Mouse (Mus musculus) midbrain, embryonic 14.5 days (tissue): ENCODE results near the gene Akr1c6. TPM values are rescaled to one million over a fixed set of nuclear protein-coding genes. Genes with fewer than 3 reads are reported as not detected.
"Not testable (repeated sequence)": the region's sequence is repeated elsewhere in the genome, so short reads cannot be mapped to it uniquely, and the experiment has no call there.

Source experiments
- ATAC-seq: fragments of 200-750 bp; cut with Nextera tagmentation; 2 replicates; pipeline ENCODE4 v1.8.0; 2017; ENCODE audit warnings: moderate number of reproducible peaks, moderate library complexity; ENCODE audit not compliant: low FRiP score, low TSS enrichment
- DNase-seq: peaks from one replicate; pipeline ENCODE4 v3.0.0-alpha.2; 2015
- H3K27ac ChIP-seq: fragments of 300-500 bp; sonication (generic); replicated peaks from 2 replicates; pipeline ENCODE4 v1.5.1; 2014; ENCODE audit warnings: mild to moderate bottlenecking, low read depth, low read length, moderate library complexity
- H3K27me3 ChIP-seq: fragments of 300-500 bp; sonication (generic); 2 replicates; pipeline ENCODE4 v1.6.1; 2014; ENCODE audit warnings: low read length, control low read depth, mixed read lengths; ENCODE audit not compliant: control insufficient read depth, insufficient read depth
- H3K36me3 ChIP-seq: fragments of 300-500 bp; sonication (generic); 2 replicates; pipeline ENCODE4 v1.6.1; 2014; ENCODE audit warnings: low read length, control low read depth; ENCODE audit not compliant: control insufficient read depth, insufficient read depth
- H3K4me1 ChIP-seq: fragments of 300-500 bp; sonication (generic); 2 replicates; pipeline ENCODE4 v1.6.1; 2014; ENCODE audit warnings: mild to moderate bottlenecking, antibody characterized with exemption, low read length, control low read depth; ENCODE audit not compliant: control insufficient read depth, insufficient read depth
- H3K4me2 ChIP-seq: fragments of 300-500 bp; sonication (generic); 2 replicates; pipeline ENCODE4 v1.6.1; 2014; ENCODE audit warnings: mild to moderate bottlenecking, low read length, moderate library complexity
- H3K4me3 ChIP-seq: fragments of 300-500 bp; sonication (generic); replicated peaks from 2 replicates; pipeline ENCODE4 v1.5.1; 2014; ENCODE audit warnings: low read depth, low read length
- H3K9ac ChIP-seq: fragments of 300-500 bp; sonication (generic); replicated peaks from 2 replicates; pipeline ENCODE4 v1.6.1; 2014; ENCODE audit warnings: mild to moderate bottlenecking, low read length, moderate library complexity
- H3K9me3 ChIP-seq: fragments of 300-500 bp; sonication (generic); 2 replicates; pipeline ENCODE4 v1.6.1; 2016; ENCODE audit warnings: low read length, control low read depth, mixed read lengths; ENCODE audit not compliant: control insufficient read depth
- WGBS: fragments of 180-500 bp; shearing (Covaris S2); extraction: QIAGEN DNeasy Blood & Tissue Kit; methylation state at CpG from one replicate; pipeline ENCODE4 v1.1.7; 2014; 5-methylcytosine and 5-hydroxymethylcytosine counted together
- polyA plus RNA-seq: library from polyadenylated mRNA; unstranded; fragments of >200 nt; fragmentation: Nextera tagmentation; extraction: Ambion mirVana; gene quantifications from 2 replicates; pipeline ENCODE4 v1.2.1, GENCODE M21; 2014

Gene Akr1c6
- polyA plus RNA-seq: not detected in 2 replicates

DNA sequence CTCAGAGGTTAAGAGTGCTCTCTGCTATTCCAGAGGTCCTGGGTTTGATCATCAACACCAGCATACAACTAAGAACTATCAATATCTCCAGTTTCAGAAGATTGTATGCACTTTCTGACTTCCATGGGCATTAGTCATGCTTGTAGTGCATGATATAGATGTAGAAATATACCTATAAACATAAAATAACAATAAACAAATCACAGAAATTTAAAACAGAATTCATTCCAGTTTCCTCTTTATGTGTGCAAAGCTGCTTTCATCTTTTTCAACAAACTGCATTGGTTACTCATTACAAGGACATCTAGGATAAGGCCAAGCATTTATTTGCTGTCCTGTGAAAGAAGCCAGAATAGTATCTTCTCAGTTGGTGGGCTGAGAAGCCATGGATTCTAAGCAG lies at the start of gene Akr1c6:
Akr1c6 (plus strand) TSS at position 301 of the 400 bp plus-strand sequence.
- H3K27ac ChIP-seq: no peak within 1 kb of the TSS
- no peaks in the 10 kb centered on the region for H3K4me1 ChIP-seq
- H3K4me3 ChIP-seq: no peak within 1 kb of the TSS
- H3K9ac ChIP-seq: no peak within 1 kb of the TSS
- H3K36me3 ChIP-seq: no peaks in the 10 kb centered on the region
- DNase-seq (no peak), ATAC-seq (no peak)
- no peaks in the 10 kb centered on the region for H3K9me3 ChIP-seq
- H3K4me2 ChIP-seq: no peak within 1 kb of the TSS
- H3K27me3 ChIP-seq: no peaks in the 10 kb centered on the region

DNA sequence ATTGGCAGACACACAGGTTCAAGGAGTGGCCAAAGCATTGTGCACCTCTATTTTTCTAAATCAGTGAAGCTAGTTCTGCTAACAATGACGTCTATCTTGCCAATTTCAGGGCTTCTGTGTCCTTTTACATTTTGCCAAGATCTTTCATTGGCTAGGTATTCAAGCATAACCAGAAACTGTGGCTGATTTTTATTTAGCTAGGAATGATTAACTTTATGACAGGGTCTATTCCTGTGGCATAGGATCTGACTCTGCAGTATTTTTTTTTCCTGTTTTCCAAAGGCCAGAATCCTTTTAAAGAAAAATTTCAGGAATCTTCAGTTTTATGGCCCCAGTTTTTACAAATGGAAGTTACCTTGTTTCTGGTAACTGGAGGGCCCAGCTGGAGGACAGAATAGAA lies 49.2 kb upstream of the Akr1c6 start:
- H3K4me3 ChIP-seq: no peak overlapping the region
- no peak overlapping the region for H3K4me2 ChIP-seq
- no peaks in the 10 kb centered on the region for H3K36me3 ChIP-seq
- ATAC-seq (no peak), DNase-seq (no peak)
- H3K27me3 ChIP-seq: no peaks in the 10 kb centered on the region
- no peaks in the 10 kb centered on the region for H3K9me3 ChIP-seq
- no peaks in the 10 kb centered on the region for H3K4me1 ChIP-seq
- WGBS: 77% methylated on average over 1 of the region's 1 CpGs
- no peak overlapping the region for H3K9ac ChIP-seq
- H3K27ac ChIP-seq: no peak overlapping the region

DNA sequence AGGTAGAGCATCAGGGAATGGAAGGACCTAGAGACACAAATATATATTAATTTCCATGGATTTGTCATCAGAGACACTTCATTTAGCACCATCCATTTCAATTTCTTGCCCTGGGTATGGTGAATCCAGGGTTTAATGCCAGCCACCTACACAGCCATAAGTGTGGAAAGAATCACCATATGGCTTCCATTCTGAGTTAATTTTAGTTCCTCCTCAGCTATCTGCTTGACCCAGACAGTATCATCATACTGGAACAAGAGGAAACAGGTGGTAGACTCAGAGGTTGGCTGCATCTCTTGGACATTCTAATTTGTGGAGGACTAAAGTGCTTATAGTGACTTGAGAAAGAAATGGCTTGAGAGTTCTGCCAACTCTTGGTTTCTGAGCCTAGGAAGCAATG lies 48.6 kb upstream of the Akr1c6 start:
- ATAC-seq: no peak
- no peak for DNase-seq
- no peak overlapping the region for H3K4me3 ChIP-seq
- H3K9me3 ChIP-seq: no peaks in the 10 kb centered on the region
- no peaks in the 10 kb centered on the region for H3K36me3 ChIP-seq
- H3K27ac ChIP-seq: no peak overlapping the region
- H3K4me2 ChIP-seq: no peak overlapping the region
- H3K4me1 ChIP-seq: no peaks in the 10 kb centered on the region
- H3K9ac ChIP-seq: no peak overlapping the region
- H3K27me3 ChIP-seq: no peaks in the 10 kb centered on the region

DNA sequence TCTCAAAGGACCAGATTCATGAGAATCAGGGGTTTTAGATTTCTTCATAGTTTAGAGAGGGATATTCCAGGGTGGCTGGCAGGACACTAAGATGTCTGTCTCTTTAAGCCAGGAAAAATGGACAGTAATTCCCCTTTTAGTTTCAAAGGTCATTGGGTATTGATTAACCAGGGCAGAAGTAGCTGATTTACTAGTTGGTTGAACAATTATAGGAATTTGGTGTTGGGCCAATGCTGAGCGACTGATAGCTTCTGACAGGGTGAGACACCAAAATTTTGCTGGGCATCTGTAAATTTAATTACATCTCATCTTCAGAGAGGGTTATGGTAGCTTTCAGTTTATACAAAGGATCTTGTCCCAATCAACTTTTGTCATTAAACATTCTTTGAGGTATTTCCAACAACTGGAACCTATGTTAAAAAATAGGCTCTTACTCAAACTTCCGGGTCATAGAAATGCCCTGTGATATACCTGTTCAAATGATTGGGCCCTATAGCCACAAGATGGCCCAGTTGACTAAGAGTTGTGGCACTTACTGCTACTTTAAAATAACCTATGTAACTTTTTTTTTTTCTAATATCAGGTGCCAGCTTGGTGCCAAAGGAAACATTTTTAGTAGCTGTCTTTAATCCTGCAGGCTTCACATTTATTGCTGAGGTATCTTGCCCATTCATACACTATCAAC lies 45.2 kb upstream of the Akr1c6 start:
- Histone ChIP-seq H3K36me3 (no peaks in the 10 kb centered on the region), H3K27me3 (no peaks in the 10 kb centered on the region)

DNA sequence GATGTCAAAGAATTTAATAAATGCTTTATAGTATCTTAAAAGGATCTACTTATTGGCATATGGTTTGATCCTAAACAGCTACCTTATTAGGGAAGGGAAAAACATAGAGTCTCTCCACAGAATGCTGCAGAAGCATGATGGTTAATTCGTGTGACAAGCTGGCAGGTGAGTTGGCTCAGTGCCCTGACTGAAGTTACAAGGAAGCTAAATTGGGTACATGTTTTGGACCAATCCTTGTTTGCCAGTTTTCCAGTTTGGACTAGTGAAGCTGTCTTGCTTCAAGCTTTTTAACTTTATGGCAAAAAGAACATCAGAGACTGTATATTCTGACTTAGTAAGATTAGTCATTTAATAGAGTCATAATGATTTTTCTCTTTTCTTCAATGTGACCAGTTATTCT lies 33.7 kb upstream of the Akr1c6 start:
- DNase-seq, H3K27me3 ChIP-seq, H3K9me3 ChIP-seq, H3K4me2 ChIP-seq, H3K4me3 ChIP-seq, ATAC-seq, H3K27ac ChIP-seq, H3K36me3 ChIP-seq, H3K4me1 ChIP-seq, H3K9ac ChIP-seq: not testable (repeated sequence)
- 76% methylated on average over 1 of the region's 1 CpGs for WGBS

More for the DNA sequence above, 45.2 kb upstream of the Akr1c6 start:
- DNase-seq (no peak), ATAC-seq (no peak)
- Histone ChIP-seq H3K9ac (no peak overlapping the region), H3K9me3 (no peaks in the 10 kb centered on the region), H3K4me2 (no peak overlapping the region), H3K4me1 (no peaks in the 10 kb centered on the region), H3K27ac (no peak overlapping the region), H3K4me3 (no peak overlapping the region)
- 93% methylated on average over 2 of the region's 2 CpGs for WGBS

DNA sequence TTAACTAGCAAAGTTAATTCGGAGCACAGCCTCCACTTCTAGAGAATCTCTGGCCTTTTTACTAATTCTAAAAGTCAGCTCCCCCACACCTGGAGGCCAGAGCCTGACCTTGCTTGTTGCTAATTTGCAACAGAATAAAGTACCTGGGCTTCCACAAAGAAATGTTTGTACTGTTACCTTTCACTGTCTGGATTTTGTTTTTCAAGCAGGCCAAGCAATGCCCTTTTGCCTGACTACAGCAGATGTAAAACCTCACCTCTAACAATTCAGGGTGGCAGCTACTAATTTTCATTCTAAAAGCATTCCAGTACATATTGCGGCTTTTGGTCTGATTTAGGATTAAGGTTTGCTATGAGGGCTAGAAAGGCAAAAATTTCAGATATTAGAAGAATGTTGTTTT lies 33.3 kb upstream of the Akr1c6 start:
- DNase-seq: no peak
- 96% methylated on average over 2 of the region's 2 CpGs for WGBS

DNA sequence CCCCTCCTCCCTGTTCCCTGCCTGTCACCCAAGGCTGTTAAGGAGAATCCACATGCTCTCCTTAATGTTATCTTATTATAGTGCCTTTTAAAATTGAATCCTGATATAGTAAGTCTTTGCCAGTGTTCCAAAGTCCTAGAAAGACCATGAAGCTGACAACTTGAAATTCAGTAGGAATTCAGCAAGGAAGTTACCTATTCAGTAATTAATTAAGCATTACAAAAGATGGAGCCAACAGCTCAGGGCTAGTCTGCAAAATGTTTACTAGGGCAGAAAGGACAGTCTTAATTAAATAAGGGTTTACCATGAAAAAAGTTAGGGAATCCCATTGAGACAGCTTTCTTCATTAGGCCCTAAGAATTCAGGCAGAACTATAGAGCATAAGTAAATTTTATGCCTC lies 31.9 kb upstream of the Akr1c6 start:
- DNase-seq: no peak
- no peak overlapping the region for H3K9ac ChIP-seq
- no peaks in the 10 kb centered on the region for H3K27me3 ChIP-seq
- no peaks in the 10 kb centered on the region for H3K9me3 ChIP-seq
- no peak overlapping the region for H3K27ac ChIP-seq
- no peak for ATAC-seq
- no peak overlapping the region for H3K4me3 ChIP-seq
- H3K4me1 ChIP-seq: no peaks in the 10 kb centered on the region
- H3K4me2 ChIP-seq: no peak overlapping the region
- H3K36me3 ChIP-seq: no peaks in the 10 kb centered on the region

More for the DNA sequence above, 33.3 kb upstream of the Akr1c6 start:
- no peak overlapping the region for H3K4me2 ChIP-seq
- no peaks in the 10 kb centered on the region for H3K27me3 ChIP-seq
- no peaks in the 10 kb centered on the region for H3K36me3 ChIP-seq
- no peak overlapping the region for H3K4me3 ChIP-seq
- H3K4me1 ChIP-seq: no peaks in the 10 kb centered on the region
- H3K9ac ChIP-seq: no peak overlapping the region
- H3K27ac ChIP-seq: no peak overlapping the region
- no peak for ATAC-seq
- no peaks in the 10 kb centered on the region for H3K9me3 ChIP-seq

DNA sequence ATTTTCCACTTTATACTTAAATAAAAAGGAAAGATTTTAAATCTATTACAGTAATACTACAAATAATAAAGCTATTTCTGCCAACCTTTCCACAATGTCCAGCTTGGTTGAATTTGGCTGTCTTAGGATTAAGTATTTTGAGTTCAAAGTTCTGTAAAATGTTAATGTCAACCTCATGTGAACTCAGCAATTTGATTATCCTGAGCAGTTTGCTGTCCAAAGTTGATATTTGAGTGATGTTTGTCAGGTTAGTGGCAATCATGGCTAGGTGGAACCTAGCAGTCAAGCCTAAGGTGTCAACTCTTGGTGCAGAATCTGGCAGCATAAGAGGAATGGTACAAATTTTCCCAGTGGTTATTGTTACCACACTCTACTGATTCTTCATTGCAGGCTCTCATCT lies 29.4 kb upstream of the Akr1c6 start:
- Histone ChIP-seq H3K4me3 (no peak overlapping the region), H3K9ac (no peak overlapping the region), H3K36me3 (no peaks in the 10 kb centered on the region), H3K27ac (no peak overlapping the region), H3K27me3 (no peaks in the 10 kb centered on the region), H3K4me2 (no peak overlapping the region), H3K4me1 (no peaks in the 10 kb centered on the region), H3K9me3 (no peaks in the 10 kb centered on the region)
- no peak for ATAC-seq
- no peak for DNase-seq

DNA sequence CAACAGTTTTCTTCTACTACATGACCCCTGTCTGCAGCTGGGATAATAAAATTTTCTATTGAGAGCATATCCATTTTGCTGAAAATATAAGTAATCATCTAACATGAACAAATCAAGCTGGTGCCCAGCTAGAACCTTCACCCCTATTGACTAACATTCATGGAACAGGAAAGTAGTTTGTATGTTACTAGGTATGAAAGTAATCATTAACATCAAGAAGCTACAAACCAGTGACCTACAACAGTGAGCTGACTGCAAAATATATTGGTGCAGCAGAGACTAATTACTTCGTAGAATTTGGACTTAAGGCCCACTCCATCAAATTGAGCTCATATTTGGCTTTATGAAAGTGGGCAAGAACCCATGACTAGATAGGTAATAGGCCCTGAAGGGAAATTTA lies 27.3 kb upstream of the Akr1c6 start:
- H3K4me3 ChIP-seq: no peak overlapping the region
- WGBS: 93% methylated on average over 1 of the region's 1 CpGs
- ATAC-seq: no peak
- H3K4me1 ChIP-seq: no peaks in the 10 kb centered on the region
- H3K27ac ChIP-seq: no peak overlapping the region
- no peaks in the 10 kb centered on the region for H3K9me3 ChIP-seq
- no peak overlapping the region for H3K9ac ChIP-seq
- H3K27me3 ChIP-seq: no peaks in the 10 kb centered on the region
- DNase-seq: no peak
- H3K36me3 ChIP-seq: no peaks in the 10 kb centered on the region
- H3K4me2 ChIP-seq: no peak overlapping the region
